Mouse (Mus musculus): ENCODE measurements at regions not wholly inside any gene's neighbourhood (a gene's known extent, or its start where the extent isn't known, plus 50 kb on each side); places are given as distances from the start of the nearest gene placed in this dataset.

GRCm38 (mm10) chr10:31076948-31077347, 234.3 kb upstream of the Hey2 start:
- DNase-seq (ENCODE audit: low read depth, low spot score), result no peak

DNA sequence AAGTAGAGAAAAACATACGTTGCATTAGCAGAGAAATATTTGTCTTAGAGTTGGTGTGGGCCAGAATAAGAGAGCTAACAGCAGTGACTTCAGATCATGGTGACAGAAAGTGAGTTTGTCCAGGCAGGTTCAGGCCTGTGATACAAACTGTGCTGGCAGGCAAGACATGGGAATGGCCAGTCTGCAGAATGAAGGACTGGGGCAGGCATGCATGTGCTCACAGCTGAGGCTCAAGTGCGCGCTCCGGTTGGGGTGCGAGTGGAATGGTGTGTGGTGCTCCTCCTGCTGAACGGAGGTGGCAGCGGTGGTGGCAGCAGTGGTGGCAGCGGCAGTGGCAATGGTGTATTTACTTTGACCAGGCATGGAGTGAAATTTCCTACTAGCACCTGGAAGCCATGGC, 233.8 kb upstream of the Hey2 start:
- DNase-seq (ENCODE audit: low read depth, low spot score), result no peak

DNA sequence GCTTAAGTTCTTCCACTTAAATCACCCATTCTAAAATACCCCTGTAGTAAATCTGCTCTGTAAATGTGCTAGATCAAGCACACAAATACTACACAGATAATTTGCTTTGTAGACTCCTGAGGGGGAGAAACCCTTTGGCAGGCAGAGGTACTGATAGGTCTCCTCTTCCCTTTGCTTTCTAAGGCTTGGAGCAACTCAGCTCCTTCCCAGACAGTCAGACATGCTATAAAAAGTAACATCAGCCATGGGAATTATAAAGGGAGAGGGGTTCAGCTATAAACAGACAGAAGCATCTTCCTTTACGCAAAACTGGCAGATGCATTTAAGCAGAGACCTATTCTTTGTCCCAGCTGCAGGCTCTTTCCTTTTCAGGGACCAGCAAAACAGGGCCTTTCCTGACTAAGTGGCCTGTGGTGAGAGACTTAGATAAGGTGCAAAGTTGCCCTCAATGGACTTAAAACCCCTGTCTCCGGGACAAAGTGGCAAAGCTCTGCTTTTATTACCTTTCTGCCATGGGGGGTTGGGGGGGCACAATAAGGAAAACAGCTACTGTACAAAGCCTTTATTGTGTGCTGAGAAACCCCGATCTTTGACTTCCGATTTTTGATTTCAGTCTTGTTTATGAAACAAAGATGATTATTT, 231.5 kb upstream of the Hey2 start:
- DNase-seq (ENCODE audit: low read depth, low spot score), result no peak

DNA sequence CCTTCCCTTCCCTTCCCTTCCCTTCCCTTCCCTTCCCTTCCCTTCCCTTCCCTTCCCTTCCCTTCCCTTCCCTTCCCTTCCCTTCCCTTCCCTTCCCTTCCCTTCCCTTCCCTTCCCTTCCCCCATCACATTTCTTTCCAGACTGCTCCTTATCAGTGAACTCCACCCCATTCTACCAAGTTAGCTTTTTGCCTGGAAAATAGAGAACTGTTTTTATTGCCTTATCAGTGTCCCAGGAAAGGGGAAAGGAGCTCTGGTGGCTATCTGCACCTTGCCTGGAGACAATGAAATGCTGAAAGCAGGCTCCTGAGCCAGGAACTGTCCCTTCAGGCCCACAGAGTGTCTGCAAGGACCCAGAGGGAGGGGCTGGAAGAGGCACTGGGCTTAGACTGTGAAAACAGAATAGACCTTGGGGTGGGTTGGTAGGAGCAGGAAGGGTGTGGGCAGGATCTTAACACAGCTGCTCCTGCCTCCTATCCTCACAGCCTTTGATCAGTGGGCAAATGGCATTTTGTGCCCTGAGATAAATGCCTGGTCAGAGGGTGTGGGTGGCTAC, 226.1 kb upstream of the Hey2 start:
- no peak for DNase-seq (ENCODE audit: low read depth, low spot score)

- DNase-seq (ENCODE audit: low read depth, low spot score), result no peak
Observed at GRCm38 (mm10) chr10:31062732-31063131, 220.1 kb upstream of the Hey2 start.

DNA sequence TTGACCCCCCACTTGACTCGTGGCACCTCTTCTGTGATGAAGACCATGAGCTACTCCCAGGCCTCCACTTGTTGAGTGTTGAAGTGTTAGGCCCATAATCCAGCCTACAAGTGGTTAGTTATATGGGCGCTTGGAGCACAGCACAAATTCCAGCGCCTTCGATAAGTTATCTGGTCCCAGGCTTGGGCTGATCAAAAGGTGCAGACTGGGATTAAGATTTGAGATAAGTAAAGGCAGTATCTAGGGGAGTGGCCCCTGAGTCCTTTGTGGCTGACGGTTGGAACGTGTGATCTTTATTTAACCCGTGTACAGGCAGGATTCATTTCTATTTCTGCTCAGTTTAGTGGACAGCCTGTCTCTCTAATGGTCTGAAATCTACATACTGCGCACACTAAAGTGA, 210.7 kb upstream of the Hey2 start:
- no peak for DNase-seq (ENCODE audit: low read depth, low spot score)

GRCm38 (mm10) chr10:31051222-31051621, 208.6 kb upstream of the Hey2 start:
- no peak for DNase-seq (ENCODE audit: low read depth, low spot score)

- DNase-seq (ENCODE audit: low read depth, low spot score), result no peak
Observed at GRCm38 (mm10) chr10:31049352-31049751, 206.8 kb upstream of the Hey2 start.

- no peak for DNase-seq (ENCODE audit: low read depth, low spot score)
Observed at GRCm38 (mm10) chr10:31035611-31036010, 193.0 kb upstream of the Hey2 start.

- DNase-seq (ENCODE audit: low read depth, low spot score), result no peak
Observed at GRCm38 (mm10) chr10:31034782-31035181, 192.2 kb upstream of the Hey2 start.

DNA sequence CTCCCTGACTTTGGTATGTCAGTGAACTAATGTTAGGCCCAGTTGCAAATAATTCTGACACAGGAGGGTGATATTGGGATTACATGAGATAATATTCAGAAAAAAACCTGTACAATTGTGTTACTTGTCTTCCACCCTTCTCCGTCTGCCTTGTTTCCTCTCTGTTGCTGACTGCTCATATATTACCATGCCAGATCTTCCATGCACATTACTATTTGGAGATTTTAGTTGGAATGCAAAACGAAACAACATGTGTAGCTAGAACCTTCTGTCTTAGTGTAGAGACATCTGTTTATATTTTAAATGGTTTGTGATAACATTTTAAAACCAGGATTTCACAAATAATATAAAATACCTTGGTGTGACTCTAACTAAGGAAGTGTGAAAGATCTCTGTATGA, 188.1 kb upstream of the Hey2 start:
- no peak for DNase-seq (ENCODE audit: low read depth, low spot score)

GRCm38 (mm10) chr10:31026440-31026839, 183.8 kb upstream of the Hey2 start:
- no peak for DNase-seq (ENCODE audit: low read depth, low spot score)

DNA sequence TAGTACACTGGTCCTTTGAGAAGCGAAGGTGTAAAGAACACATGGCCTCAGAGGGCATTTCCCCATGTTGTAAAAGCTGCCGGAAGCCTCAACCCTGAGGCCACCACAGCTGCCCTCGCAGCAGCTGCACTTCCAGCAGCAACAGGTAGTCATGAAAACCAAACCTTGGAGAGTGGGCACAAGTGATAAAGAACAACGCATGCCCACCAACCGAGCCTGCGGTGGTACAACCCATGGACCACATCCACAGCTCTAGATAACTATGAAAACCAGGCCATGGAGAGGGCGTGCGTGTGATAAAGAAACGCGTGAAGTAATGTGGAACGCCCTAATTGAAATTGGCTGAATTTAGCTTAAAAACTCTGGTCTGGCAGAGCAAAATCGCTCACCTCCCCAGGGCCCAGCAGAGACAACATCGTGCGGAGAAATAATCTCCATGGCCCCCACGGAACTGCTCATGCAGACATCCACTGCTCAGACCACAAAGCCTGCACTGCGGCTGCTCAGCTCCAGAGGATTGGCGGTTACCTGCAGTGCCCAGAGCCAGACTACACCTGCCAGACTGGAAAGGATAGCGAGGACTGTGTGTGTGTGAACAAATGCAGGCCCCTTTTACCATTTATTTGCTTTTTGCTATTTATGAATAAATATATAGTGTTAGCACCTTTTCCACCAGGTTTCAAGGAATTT, 170.2 kb upstream of the Hey2 start:
- no peak for DNase-seq (ENCODE audit: low read depth, low spot score)

DNA sequence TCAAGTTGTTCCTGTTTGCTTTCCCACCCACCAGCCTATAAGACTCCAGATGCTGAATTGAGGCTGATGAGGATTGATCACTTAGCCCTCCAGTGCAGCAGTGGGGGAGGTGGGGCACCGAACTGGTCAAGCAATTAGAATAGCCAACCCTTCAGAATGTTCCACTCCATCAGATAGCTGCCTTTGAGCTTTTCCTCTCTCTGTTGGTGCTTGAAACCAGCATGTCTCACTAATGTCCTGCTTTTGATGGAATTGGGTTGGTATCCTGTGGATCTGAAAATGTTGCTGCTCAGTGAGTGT, 167.3 kb upstream of the Hey2 start:
- DNase-seq (ENCODE audit: low read depth, low spot score), result no peak

- DNase-seq (ENCODE audit: low read depth, low spot score), result no peak
Observed at GRCm38 (mm10) chr10:31009128-31009954, 166.7 kb upstream of the Hey2 start.

GRCm38 (mm10) chr10:30998163-30998944, 155.8 kb upstream of the Hey2 start:
- no peak for DNase-seq (ENCODE audit: low read depth, low spot score)

- DNase-seq (ENCODE audit: low read depth, low spot score), result no peak
Observed at GRCm38 (mm10) chr10:30992167-30992566, 149.6 kb upstream of the Hey2 start.

DNA sequence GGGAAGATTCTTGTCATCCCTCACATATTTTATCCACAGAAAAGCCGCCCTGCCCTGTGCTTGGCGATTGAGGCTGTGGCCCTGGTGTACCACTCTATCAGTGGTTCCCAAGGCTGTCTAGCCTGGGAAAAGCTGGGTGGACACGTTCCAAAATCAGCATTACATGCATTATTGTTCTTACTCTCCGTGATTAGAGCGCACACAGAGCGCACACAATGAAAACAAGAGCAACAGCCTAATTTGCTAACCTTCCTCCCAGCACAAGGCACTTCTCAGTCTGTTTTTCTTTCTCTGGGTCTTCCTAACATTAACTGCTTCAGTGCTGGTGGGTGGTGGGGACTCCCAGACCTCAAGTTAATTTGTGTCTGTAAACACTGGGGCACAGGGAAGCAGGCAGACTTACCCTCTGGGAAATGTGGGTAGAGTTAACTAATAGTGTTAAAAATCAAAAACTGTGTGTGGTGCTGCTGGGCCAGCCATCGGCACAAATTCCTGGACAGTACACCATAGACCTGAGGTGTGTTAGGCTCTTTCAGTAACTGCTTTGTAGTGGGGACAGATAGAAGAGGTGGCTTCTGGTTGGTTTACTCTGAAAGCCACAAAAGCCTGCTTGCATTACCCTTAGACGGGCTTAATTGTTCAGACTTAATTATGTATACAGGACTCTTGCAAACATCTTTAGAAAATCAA, 137.8 kb upstream of the Hey2 start:
- DNase-seq (ENCODE audit: low read depth, low spot score), result peak; percentile 9

DNA sequence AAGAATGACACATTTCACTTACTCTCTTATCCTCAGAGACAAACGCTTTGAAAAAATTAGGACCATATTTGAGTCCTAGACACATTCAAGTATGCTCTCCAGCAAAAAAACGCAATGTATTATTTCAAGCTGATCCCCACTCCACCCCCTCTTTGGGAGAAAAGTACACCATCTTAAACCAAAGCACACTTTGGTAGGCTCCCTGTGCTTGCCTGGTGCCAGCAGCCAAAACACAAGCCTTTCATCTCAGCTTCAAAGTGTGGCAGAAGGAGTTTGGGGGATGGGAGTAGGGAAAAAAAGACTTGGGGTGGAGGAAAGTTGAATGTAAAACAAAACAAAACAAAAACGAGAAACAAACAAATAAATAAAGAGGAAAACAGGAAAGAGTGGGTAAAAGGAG, 137.2 kb upstream of the Hey2 start:
- no peak for DNase-seq (ENCODE audit: low read depth, low spot score)

DNA sequence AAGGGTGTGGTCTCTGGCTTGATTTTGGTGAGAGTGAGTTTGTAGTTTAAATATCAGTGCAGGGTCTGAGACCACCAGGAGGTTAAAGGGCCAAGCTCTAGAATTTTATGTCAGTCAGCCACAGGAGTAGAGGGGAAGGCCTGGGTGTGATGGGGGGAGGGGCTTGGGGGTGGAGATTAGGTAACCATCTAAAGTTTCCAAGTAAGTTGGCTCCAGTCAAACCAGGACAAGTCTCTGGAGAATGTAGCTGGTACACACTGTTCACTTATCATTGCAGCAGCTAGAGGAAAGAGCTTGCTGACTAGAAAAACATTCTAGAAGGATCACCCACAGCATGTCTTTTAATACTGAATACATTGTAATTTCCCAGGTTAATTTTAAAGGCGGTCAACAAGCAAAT, 123.6 kb upstream of the Hey2 start:
- DNase-seq (ENCODE audit: low read depth, low spot score), result no peak

DNA sequence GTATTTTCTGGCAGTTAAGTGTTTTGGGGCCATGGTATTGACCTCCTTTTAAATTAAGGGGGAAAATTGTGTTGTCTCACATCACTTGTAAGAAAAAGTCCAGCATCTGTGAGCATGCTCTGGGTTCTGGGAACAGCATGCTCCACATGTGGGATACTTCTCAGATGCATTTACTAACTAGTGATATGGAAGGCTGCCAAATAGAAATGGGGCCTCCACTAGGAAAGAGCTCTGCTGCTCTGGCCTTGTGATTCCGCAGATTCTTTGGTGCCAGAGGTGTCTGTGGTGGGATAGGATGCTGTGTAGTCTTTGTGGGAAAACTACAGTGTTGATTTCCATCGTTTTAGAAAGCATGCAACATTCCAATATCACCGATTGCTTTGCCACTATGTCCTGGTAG, 111.2 kb upstream of the Hey2 start:
- DNase-seq (ENCODE audit: low read depth, low spot score), result no peak

Data from retina, postnatal 7 days (tissue).